Mouse (Mus musculus) midbrain, embryonic 11.5 days (tissue): ENCODE measurements around the gene Dcaf8. TPM values are rescaled to one million over a fixed set of nuclear protein-coding genes. Genes with fewer than 3 reads are reported as not detected.

Experiments
- ATAC-seq: fragments of 200-750 bp; cut with Nextera tagmentation; 2 replicates; pipeline ENCODE4 v1.8.0; 2017; ENCODE audit warnings: moderate TSS enrichment, moderate library complexity; ENCODE audit not compliant: low FRiP score
- DNase-seq: peaks from one replicate; pipeline ENCODE4 v3.0.0; 2015; ENCODE audit warnings: low spot score; ENCODE audit errors: missing footprints
- H3K27ac ChIP-seq: fragments of 300-500 bp; sonication (generic); 2 replicates; pipeline ENCODE4 v1.5.1; 2014; ENCODE audit warnings: low read depth, low read length
- H3K27me3 ChIP-seq: fragments of 300-500 bp; sonication (generic); 2 replicates; pipeline ENCODE4 v1.6.1; 2014; ENCODE audit warnings: mild to moderate bottlenecking, low read length, moderate library complexity, mixed read lengths; ENCODE audit not compliant: control insufficient read depth, insufficient read depth
- H3K36me3 ChIP-seq: fragments of 300-500 bp; sonication (generic); 2 replicates; pipeline ENCODE4 v1.6.1; 2014; ENCODE audit warnings: mild to moderate bottlenecking, low read length, moderate library complexity, mixed read lengths; ENCODE audit not compliant: control insufficient read depth, insufficient read depth
- H3K4me1 ChIP-seq: fragments of 300-500 bp; sonication (generic); 2 replicates; pipeline ENCODE4 v1.6.1; 2014; ENCODE audit warnings: low read length; ENCODE audit not compliant: control insufficient read depth, insufficient read depth
- H3K4me2 ChIP-seq: fragments of 300-500 bp; sonication (generic); 2 replicates; pipeline ENCODE4 v1.6.1; 2014; ENCODE audit warnings: mild to moderate bottlenecking, moderate library complexity
- H3K4me3 ChIP-seq: fragments of 300-500 bp; sonication (generic); 2 replicates; pipeline ENCODE4 v1.5.1; 2014; ENCODE audit warnings: low read depth, low read length
- H3K9ac ChIP-seq: fragments of 300-500 bp; sonication (generic); 2 replicates; pipeline ENCODE4 v1.6.1; 2014; ENCODE audit warnings: low read length
- H3K9me3 ChIP-seq: fragments of 300-500 bp; sonication (generic); 2 replicates; pipeline ENCODE4 v1.6.1; 2016; ENCODE audit warnings: low read length; ENCODE audit not compliant: control insufficient read depth
- WGBS: fragments of 180-500 bp; shearing (Covaris S2); extraction: QIAGEN DNeasy Blood & Tissue Kit; methylation state at CpG from one replicate; pipeline ENCODE4 v1.1.7; 2014; 5-methylcytosine and 5-hydroxymethylcytosine counted together
- polyA plus RNA-seq: library from polyadenylated mRNA; unstranded; fragments of >200 nt; fragmentation: Nextera tagmentation; extraction: Ambion mirVana; gene quantifications from 2 replicates; pipeline ENCODE4 v1.2.1, GENCODE M21; 2014

Dcaf8 gene
- polyA plus RNA-seq, 1 experiment from 2014 or later, result 100.0 TPM

- Histone ChIP-seq H3K36me3 (peaks cover 40% of the 10 kb centered on the region), H3K4me2 (no peak overlapping the region), H3K4me3 (no peak overlapping the region), H3K4me1 (peaks cover 30% of the 10 kb centered on the region), H3K27ac (no peak overlapping the region), H3K9ac (no peak overlapping the region), H3K27me3 (no peaks in the 10 kb centered on the region), H3K9me3 (no peaks in the 10 kb centered on the region)
- ATAC-seq, result no peak
- DNase-seq, result no peak
- 86% methylated on average over 5 of the region's 5 CpGs for WGBS
These were observed 50.0 kb downstream of the Dcaf8 start for GRCm38 (mm10) chr1:172197851-172198250.

DNA sequence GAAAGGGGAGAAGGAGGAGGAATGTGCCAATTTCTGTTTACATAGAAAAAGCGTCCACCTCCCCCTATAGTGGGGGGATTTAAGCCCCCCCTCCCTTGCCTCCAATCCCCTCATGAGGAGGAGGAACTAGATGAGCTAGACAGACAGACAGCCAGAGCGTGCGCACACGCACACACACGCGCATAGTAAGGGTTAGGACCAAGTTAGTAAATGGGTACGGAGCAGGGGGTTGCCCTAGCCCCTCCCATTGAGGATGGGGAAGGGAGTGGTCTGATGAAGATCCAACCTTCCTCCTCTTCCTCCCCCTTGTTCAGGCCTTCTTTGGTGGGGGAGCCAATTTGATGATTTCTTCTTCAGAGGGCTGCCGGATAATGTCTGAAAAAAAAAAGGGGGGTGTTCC is 50.4 kb downstream of the Dcaf8 start:
- no peak overlapping the region for H3K4me2 ChIP-seq
- no peaks in the 10 kb centered on the region for H3K27me3 ChIP-seq
- no peaks in the 10 kb centered on the region for H3K9me3 ChIP-seq
- peaks cover 35% of the 10 kb centered on the region for H3K4me1 ChIP-seq
- no peak overlapping the region for H3K9ac ChIP-seq
- H3K36me3 ChIP-seq, result peaks cover 40% of the 10 kb centered on the region
- ATAC-seq, result no peak
- WGBS, result 92% methylated on average over 8 of the region's 8 CpGs
- H3K27ac ChIP-seq, result no peak overlapping the region
- H3K4me3 ChIP-seq, result no peak overlapping the region
- no peak for DNase-seq

GRCm38 (mm10) chr1:172198996-172199395 is 51.1 kb downstream of the Dcaf8 start:
- H3K9ac ChIP-seq, result no peak overlapping the region
- no peak overlapping the region for H3K27ac ChIP-seq
- no peak overlapping the region for H3K4me2 ChIP-seq
- no peak overlapping the region for H3K4me3 ChIP-seq
- no peak for ATAC-seq
- H3K27me3 ChIP-seq, result no peaks in the 10 kb centered on the region
- H3K9me3 ChIP-seq, result no peaks in the 10 kb centered on the region
- peaks cover 41% of the 10 kb centered on the region for H3K4me1 ChIP-seq
- WGBS, result 93% methylated on average over 4 of the region's 4 CpGs
- peaks cover 40% of the 10 kb centered on the region for H3K36me3 ChIP-seq
- no peak for DNase-seq

GRCm38 (mm10) chr1:172200161-172200560 is 52.3 kb downstream of the Dcaf8 start:
- Histone ChIP-seq H3K36me3 (peaks cover 34% of the 10 kb centered on the region), H3K4me3 (no peak overlapping the region), H3K9ac (0 out of 2 replicates have a peak overlapping the region, but pooled peaks have one; percentile 5), H3K27ac (peak overlapping the region; percentile 97), H3K4me2 (0 out of 2 replicates have a peak overlapping the region, but pooled peaks have one; percentile 95), H3K4me1 (peaks cover 52% of the 10 kb centered on the region), H3K27me3 (no peaks in the 10 kb centered on the region), H3K9me3 (no peaks in the 10 kb centered on the region)
- ATAC-seq, result no peak
- WGBS, result 68% methylated on average over 5 of the region's 5 CpGs
- DNase-seq, result no peak

DNA sequence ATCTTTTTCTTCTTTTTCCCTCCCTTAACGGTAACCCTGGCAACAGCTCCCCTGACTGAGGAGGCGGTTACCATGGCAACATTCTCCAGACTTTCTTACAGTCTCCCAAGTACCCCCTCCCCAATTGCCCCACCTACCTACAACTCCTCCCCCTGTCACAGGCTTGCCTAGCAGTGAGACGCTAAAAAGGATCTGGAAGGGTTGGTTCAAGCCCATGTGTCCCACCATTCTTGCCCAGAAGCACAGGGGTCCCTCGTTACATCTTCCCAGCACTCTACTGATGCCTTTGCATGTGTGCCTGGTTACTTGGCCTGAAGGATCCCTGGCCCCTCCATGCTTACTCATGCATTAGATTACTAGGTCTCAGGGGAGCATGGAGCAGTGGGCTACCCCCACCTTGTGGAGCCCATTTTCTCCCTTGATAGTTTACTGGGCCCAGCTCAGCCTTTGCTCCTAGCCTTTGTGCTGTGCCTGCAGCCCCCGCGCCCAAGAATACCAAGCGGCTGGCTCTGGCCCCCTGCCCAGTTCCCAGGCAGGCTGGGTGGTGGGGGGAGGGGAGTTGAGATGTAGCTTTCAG is 53.1 kb downstream of the Dcaf8 start:
- H3K4me1 ChIP-seq, result peaks cover 59% of the 10 kb centered on the region
- WGBS, result 8% methylated on average over 7 of the region's 7 CpGs
- H3K27me3 ChIP-seq, result no peaks in the 10 kb centered on the region
- peak overlapping the region; percentile 97 for H3K27ac ChIP-seq
- no peaks in the 10 kb centered on the region for H3K9me3 ChIP-seq
- H3K4me2 ChIP-seq, result peak overlapping the region; percentile 95
- ATAC-seq, result peak; percentile 47
- H3K36me3 ChIP-seq, result peaks cover 29% of the 10 kb centered on the region
- H3K9ac ChIP-seq, result peak overlapping the region; percentile 45
- H3K4me3 ChIP-seq, result peak overlapping the region; percentile 11
- peak; percentile 96 for DNase-seq

DNA sequence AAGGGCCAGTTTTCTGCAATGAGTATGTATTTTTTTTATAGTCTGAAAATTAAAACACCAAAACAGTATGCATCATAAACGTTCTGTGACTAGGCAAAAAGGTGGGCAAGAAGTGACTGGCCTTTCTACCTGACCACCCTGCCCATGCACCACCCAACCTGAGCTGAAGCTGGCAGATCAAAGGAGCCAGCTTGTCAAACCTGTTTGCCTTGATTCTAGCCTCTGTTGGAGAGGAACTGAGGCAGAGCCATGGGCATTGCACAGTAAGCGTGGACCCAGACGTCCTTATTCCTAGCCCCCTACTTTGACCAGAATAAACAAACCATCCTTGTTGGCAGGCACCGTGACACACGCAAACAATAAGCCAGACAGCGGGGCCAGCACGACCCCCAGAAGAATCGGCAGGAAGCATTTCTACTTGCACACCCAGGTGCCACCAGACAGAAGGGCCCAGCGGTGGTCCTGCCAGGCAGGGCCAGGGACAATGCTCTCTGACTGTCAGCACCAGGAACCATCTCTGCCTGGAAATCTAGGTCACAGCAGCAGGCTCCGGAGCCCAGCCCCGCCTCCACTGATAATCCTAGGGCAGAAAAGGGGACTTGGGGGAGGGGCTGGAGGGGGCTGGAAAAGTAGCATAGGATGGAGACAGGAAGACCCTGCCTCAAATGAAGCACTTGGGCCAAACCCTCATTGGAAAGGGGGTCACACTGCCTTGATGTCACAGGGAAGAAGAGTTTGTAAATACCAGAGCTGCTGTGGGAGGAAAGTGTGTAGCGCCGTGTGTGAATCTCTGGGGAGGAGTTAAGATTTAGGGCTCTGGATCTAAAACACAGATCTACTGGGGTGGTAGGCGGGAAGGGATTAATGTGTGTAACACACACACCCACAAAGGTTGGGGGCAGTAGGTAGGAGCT is 54.3 kb downstream of the Dcaf8 start:
- Histone ChIP-seq H3K4me2 (peak overlapping the region; percentile 95), H3K27ac (peak overlapping the region; percentile 97), H3K27me3 (no peaks in the 10 kb centered on the region), H3K9ac (peak overlapping the region; percentile 65), H3K4me1 (peaks cover 65% of the 10 kb centered on the region), H3K9me3 (no peaks in the 10 kb centered on the region), H3K36me3 (peaks cover 20% of the 10 kb centered on the region), H3K4me3 (peak overlapping the region; percentile 27)
- DNase-seq (peak; percentile 95), ATAC-seq (peak; percentile 28)
- 6% methylated on average over 14 of the region's 14 CpGs for WGBS

- Histone ChIP-seq H3K9me3 (no peaks in the 10 kb centered on the region), H3K27me3 (no peaks in the 10 kb centered on the region), H3K4me2 (peak overlapping the region; percentile 95), H3K4me3 (peak overlapping the region; percentile 84), H3K36me3 (peaks cover 14% of the 10 kb centered on the region), H3K27ac (peak overlapping the region; percentile 97), H3K9ac (peak overlapping the region; percentile 93), H3K4me1 (peaks cover 68% of the 10 kb centered on the region)
- peak; percentile 98 for DNase-seq
- 6% methylated on average over 2 of the region's 2 CpGs for WGBS
- ATAC-seq, result peak; percentile 76
These were observed 55.1 kb downstream of the Dcaf8 start for GRCm38 (mm10) chr1:172202894-172203522.

DNA sequence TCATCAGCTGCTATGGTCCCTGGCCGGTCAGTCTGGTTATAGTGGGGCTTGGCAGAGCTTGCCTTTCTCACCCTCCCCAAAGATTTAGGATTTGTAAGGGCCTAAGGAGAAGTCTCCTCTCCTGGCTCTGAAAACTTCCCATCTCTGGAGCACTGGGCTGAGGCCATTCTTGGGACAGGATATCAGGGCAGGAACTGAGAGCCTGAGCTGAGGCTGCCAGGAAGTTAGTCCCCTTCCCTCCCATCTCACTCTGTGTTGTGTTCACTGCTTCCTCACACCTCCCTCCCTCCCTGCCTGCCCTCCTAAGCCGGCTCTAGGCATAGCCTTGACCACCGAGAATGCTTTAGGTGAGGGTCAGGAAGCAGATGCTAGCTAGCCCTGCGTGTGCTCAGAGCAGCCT is 55.7 kb downstream of the Dcaf8 start:
- WGBS, result 5% methylated on average over 4 of the region's 4 CpGs
- DNase-seq (peak; percentile 92), ATAC-seq (peak; percentile 0; the same call in 1 of the 2 replicates)
- Histone ChIP-seq H3K9me3 (no peaks in the 10 kb centered on the region), H3K36me3 (peaks cover 10% of the 10 kb centered on the region), H3K27me3 (no peaks in the 10 kb centered on the region), H3K27ac (peak overlapping the region; percentile 97), H3K9ac (peak overlapping the region; percentile 93), H3K4me1 (peaks cover 68% of the 10 kb centered on the region), H3K4me3 (peak overlapping the region; percentile 84), H3K4me2 (peak overlapping the region; percentile 95)
